Mouse (Mus musculus) lung, postnatal 0 days (tissue): ENCODE measurements at regions not wholly inside any gene's neighbourhood (a gene's known extent, or its start where the extent isn't known, plus 50 kb on each side); places are given as distances from the start of the nearest gene placed in this dataset.

Experiments
- ATAC-seq: fragments of 200-750 bp; cut with Nextera tagmentation; 2 replicates; pipeline ENCODE4 v1.8.0; 2017; ENCODE audit warnings: moderate library complexity
- DNase-seq: peaks from one replicate; pipeline ENCODE4 v3.0.0-alpha.2; 2016; ENCODE audit warnings: low spot score
- H3K27ac ChIP-seq: fragments of 300-500 bp; sonication (generic); 2 replicates; pipeline ENCODE4 v1.5.1; 2014; ENCODE audit warnings: antibody characterized with exemption, mild to moderate bottlenecking, low read length, mixed read lengths
- H3K27me3 ChIP-seq: fragments of 300-500 bp; sonication (generic); replicated peaks from 2 replicates; pipeline ENCODE4 v1.6.1; 2014; ENCODE audit warnings: low read length, mixed read lengths; ENCODE audit not compliant: insufficient read depth
- H3K36me3 ChIP-seq: fragments of 300-500 bp; sonication (generic); 2 replicates; pipeline ENCODE4 v1.6.1; 2014; ENCODE audit warnings: low read length, mixed read lengths; ENCODE audit not compliant: insufficient read depth
- H3K4me1 ChIP-seq: fragments of 300-500 bp; sonication (generic); 2 replicates; pipeline ENCODE4 v1.6.1; 2014; ENCODE audit warnings: antibody characterized with exemption, low read depth, low read length, mixed read lengths; ENCODE audit not compliant: insufficient read depth
- H3K4me2 ChIP-seq: fragments of 300-500 bp; sonication (generic); replicated peaks from 2 replicates; pipeline ENCODE4 v1.6.1; 2014; ENCODE audit warnings: low read depth, mild to moderate bottlenecking, low read length, moderate library complexity, mixed read lengths
- H3K4me3 ChIP-seq: fragments of 300-500 bp; sonication (generic); 2 replicates; pipeline ENCODE4 v1.5.1; 2014; ENCODE audit warnings: low read depth, low read length
- H3K9ac ChIP-seq: fragments of 300-500 bp; sonication (generic); replicated peaks from 2 replicates; pipeline ENCODE4 v1.6.1; 2014; ENCODE audit warnings: low read depth, mild to moderate bottlenecking
- H3K9me3 ChIP-seq: fragments of 300-500 bp; sonication (generic); 2 replicates; pipeline ENCODE4 v1.6.1; 2016; ENCODE audit warnings: low read length, mixed read lengths
- CTCF ChIP-seq: IDR thresholded peaks from 2 replicates; pipeline ENCODE4 v1.5.1; 2016; ENCODE audit warnings: antibody characterized with exemption, mild to moderate bottlenecking
- EP300 ChIP-seq: IDR thresholded peaks from 2 replicates; pipeline ENCODE4 v1.6.1; 2016; ENCODE audit warnings: antibody characterized with exemption, mild to moderate bottlenecking, control low read depth
- WGBS: fragments of 180-500 bp; shearing (Covaris S2); extraction: QIAGEN DNeasy Blood & Tissue Kit; methylation state at CpG from one replicate; pipeline ENCODE4 v1.1.7; 2014; 5-methylcytosine and 5-hydroxymethylcytosine counted together

DNA sequence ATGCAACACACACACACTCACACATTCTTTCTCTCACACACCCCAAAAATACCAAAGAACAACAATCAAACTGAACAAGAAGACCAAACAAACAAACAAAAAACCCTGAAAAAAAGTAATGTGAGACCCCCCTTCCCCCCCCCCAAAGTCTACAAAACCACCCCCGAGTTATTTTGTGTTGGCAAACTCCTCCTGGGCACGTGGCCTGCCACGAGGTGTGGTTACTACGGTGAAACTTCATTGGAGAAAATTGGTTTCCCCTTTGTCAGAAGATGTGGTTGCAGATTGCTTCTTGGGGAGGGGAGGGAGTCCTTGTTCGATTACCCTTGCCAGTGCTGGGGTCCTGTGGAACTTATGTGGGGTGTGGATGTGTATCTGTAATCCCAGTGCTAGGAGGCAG lies 82.3 kb upstream of the S1pr3 start:
- H3K9ac ChIP-seq, result no peak overlapping the region
- H3K4me3 ChIP-seq, result no peak overlapping the region
- TF ChIP-seq EP300 (no peak), CTCF (no peak)
- H3K4me2 ChIP-seq, result no peak overlapping the region
- no peaks in the 10 kb centered on the region for H3K36me3 ChIP-seq
- no peak overlapping the region for H3K27ac ChIP-seq
- WGBS, result 52% methylated on average over 5 of the region's 5 CpGs
- H3K4me1 ChIP-seq, result no peaks in the 10 kb centered on the region
- DNase-seq (no peak), ATAC-seq (no peak)
- no peaks in the 10 kb centered on the region for H3K9me3 ChIP-seq
- H3K27me3 ChIP-seq, result no peaks in the 10 kb centered on the region

DNA sequence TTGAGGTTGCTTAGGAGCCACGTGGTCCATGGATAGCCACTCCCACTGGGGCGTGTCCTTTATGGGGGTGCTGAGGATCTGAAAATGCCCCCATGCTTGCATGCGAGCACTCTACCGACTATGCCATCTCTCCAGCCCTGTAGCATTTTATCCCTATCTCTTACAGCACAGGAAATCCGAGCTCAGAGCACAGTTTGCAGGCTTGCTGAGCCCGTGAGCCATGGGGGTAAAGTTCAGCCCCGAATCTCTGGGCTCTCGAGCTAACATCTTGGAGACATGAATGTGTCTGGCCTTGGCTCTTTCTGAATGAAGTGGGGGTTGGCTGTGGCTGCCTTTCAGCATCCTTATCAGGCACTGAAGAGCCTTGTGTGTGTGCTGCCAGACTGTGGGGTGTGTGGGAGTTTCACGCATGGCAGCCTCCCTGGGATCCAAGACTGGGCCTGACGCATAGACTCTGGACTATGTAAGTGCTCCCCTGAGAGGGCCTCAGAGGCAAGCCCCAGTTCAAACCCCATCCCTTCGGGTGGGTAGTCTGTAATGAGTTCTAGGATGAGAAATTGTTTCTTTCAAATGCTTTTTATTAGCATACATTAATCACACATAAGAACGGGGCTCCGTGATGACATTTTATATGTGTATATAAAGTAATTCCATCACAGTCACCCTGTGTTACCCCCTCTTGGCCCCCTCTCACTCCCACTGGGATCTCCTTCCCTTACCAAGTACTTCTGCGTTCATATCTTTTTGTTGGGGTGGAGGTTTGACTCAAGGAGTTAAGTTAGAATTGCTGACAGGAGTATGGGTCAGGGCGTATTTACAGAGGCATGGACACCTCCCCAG lies 80.1 kb upstream of the S1pr3 start:
- H3K9ac ChIP-seq, result no peak overlapping the region
- H3K4me3 ChIP-seq, result no peak overlapping the region
- ATAC-seq (peak; percentile 57), DNase-seq (peak; percentile 35)
- no peaks in the 10 kb centered on the region for H3K27me3 ChIP-seq
- H3K9me3 ChIP-seq, result no peaks in the 10 kb centered on the region
- TF ChIP-seq CTCF (no peak), EP300 (no peak)
- 34% methylated on average over 15 of the region's 15 CpGs for WGBS
- no peak overlapping the region for H3K27ac ChIP-seq
- no peaks in the 10 kb centered on the region for H3K36me3 ChIP-seq
- no peaks in the 10 kb centered on the region for H3K4me1 ChIP-seq
- no peak overlapping the region for H3K4me2 ChIP-seq

DNA sequence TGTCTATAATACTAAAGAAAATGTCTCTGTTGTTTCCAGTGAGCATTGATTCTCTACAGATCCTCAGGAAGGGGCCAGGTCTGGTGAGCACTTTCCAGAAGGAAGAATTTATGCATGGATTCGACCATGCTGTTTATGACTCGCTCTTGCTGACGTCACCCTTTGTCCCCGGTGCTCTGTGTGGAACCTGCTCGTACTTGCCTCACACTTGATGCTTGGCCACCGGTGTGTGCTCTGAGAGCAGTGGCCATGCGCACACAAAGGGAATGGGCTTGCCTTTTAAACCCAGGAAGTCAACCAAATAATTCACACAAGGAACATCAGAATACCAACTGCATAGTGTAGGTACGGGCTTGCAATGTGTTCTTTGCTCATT lies 79.5 kb upstream of the S1pr3 start:
- H3K4me2 ChIP-seq, result no peak overlapping the region
- no peaks in the 10 kb centered on the region for H3K36me3 ChIP-seq
- DNase-seq (no peak), ATAC-seq (no peak)
- no peak overlapping the region for H3K4me3 ChIP-seq
- no peaks in the 10 kb centered on the region for H3K9me3 ChIP-seq
- TF ChIP-seq CTCF, result no peak
- TF ChIP-seq EP300, result no peak
- 65% methylated on average over 8 of the region's 8 CpGs for WGBS
- H3K27ac ChIP-seq, result no peak overlapping the region
- no peaks in the 10 kb centered on the region for H3K27me3 ChIP-seq
- H3K9ac ChIP-seq, result no peak overlapping the region
- H3K4me1 ChIP-seq, result no peaks in the 10 kb centered on the region

- no peaks in the 10 kb centered on the region for H3K4me1 ChIP-seq
- no peak overlapping the region for H3K4me2 ChIP-seq
- no peak overlapping the region for H3K9ac ChIP-seq
- no peaks in the 10 kb centered on the region for H3K9me3 ChIP-seq
- H3K36me3 ChIP-seq, result no peaks in the 10 kb centered on the region
- H3K4me3 ChIP-seq, result no peak overlapping the region
- H3K27me3 ChIP-seq, result no peaks in the 10 kb centered on the region
- no peak for TF ChIP-seq CTCF
- TF ChIP-seq EP300, result no peak
- no peak overlapping the region for H3K27ac ChIP-seq
- ATAC-seq (no peak), DNase-seq (no peak)
These were observed 78.7 kb upstream of the S1pr3 start for GRCm38 (mm10) chr13:51329717-51330116.

- Histone ChIP-seq H3K27ac (no peak overlapping the region), H3K4me2 (no peak overlapping the region), H3K9ac (no peak overlapping the region), H3K27me3 (no peaks in the 10 kb centered on the region), H3K9me3 (no peaks in the 10 kb centered on the region), H3K36me3 (no peaks in the 10 kb centered on the region), H3K4me1 (no peaks in the 10 kb centered on the region), H3K4me3 (no peak overlapping the region)
- TF ChIP-seq CTCF (no peak), EP300 (no peak)
- no peak for ATAC-seq
- WGBS, result 62% methylated on average over 7 of the region's 7 CpGs
- no peak for DNase-seq
These were observed 76.2 kb upstream of the S1pr3 start for GRCm38 (mm10) chr13:51332271-51332670.

DNA sequence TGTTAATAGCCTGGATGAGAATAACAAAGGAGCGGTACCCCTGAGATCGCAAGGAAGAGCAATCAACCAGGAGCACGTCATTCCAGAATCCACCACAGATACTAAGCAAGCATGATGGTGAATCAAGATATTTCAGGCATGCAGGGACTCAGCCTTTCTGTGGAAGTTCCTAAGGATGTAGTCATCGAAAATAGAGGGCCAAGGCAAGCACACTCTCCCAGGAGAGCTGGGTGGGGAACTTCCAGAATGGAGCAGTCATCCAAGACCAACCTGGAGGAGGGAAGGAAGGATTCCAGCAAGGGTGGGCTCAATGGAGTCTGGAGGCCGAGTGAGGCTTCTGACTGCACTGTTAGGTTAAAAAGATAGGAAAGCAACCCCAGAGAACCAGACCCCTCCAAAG lies 75.0 kb upstream of the S1pr3 start:
- no peaks in the 10 kb centered on the region for H3K9me3 ChIP-seq
- no peak for DNase-seq
- 82% methylated on average over 5 of the region's 5 CpGs for WGBS
- H3K9ac ChIP-seq, result no peak overlapping the region
- H3K36me3 ChIP-seq, result no peaks in the 10 kb centered on the region
- H3K27ac ChIP-seq, result no peak overlapping the region
- H3K27me3 ChIP-seq, result no peaks in the 10 kb centered on the region
- no peak overlapping the region for H3K4me2 ChIP-seq
- no peak for ATAC-seq
- H3K4me1 ChIP-seq, result no peaks in the 10 kb centered on the region
- no peak for TF ChIP-seq CTCF
- TF ChIP-seq EP300, result no peak
- no peak overlapping the region for H3K4me3 ChIP-seq

DNA sequence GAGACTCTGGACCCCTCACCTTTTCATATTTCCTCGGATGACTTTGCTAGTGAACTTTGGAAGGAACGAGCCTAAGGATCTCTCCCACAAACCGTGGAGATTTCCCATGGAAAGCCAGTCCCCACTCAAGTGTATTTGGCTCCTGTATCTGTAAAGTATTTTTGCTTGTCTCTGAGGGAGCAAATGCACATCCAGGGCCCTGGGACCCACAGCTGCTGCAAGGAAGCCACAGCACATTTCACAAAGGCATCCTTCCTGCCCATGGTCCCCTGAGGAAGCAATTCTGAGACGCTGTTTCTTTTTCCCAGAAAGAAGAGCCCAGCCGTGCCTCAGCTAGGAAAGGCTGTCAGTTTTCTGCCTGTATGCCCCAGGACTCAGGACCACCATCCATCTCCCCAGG lies 71.7 kb upstream of the S1pr3 start:
- H3K27ac ChIP-seq, result no peak overlapping the region
- H3K4me2 ChIP-seq, result no peak overlapping the region
- ATAC-seq (no peak), DNase-seq (no peak)
- 66% methylated on average over 5 of the region's 5 CpGs for WGBS
- H3K4me1 ChIP-seq, result no peaks in the 10 kb centered on the region
- H3K9ac ChIP-seq, result no peak overlapping the region
- H3K27me3 ChIP-seq, result no peaks in the 10 kb centered on the region
- H3K9me3 ChIP-seq, result 0 out of 2 replicates have a peak, but pooled peaks cover 2% of the 10 kb centered on the region
- H3K36me3 ChIP-seq, result no peaks in the 10 kb centered on the region
- no peak overlapping the region for H3K4me3 ChIP-seq
- TF ChIP-seq CTCF, result no peak
- no peak for TF ChIP-seq EP300
